Mouse (Mus musculus): ENCODE measurements around the gene Tollip. TPM values are rescaled to one million over a fixed set of nuclear protein-coding genes. Genes with fewer than 3 reads are reported as not detected.

Tollip gene
- polyA plus RNA-seq (2015; fragmentation: Nextera tagmentation; extraction: Ambion mirVana) = 51.1 and 55.5 TPM in 2 replicates

GRCm38 (mm10) chr7:141918407-141918806 is at the start of gene Tollip:
Gene Tollip, minus strand, starts transcription at chr7:141918507.
- ATAC-seq = no peak
- no peak within 1 kb of the TSS for H3K4me2 ChIP-seq (ENCODE audit: low read depth, low read length)
- H3K36me3 ChIP-seq (ENCODE audit: control insufficient read depth, insufficient read depth, low read length) = no peaks in the 10 kb centered on the region
- H3K4me1 ChIP-seq (ENCODE audit: control insufficient read depth, insufficient read depth, low read length) = no peaks in the 10 kb centered on the region
- H3K27ac ChIP-seq (ENCODE audit: low read length) = no peak within 1 kb of the TSS
- no peak within 1 kb of the TSS for H3K4me3 ChIP-seq (ENCODE audit: low read length)
- H3K9ac ChIP-seq (ENCODE audit: low read depth, low read length) = no peak within 1 kb of the TSS
- no peaks in the 10 kb centered on the region for H3K9me3 ChIP-seq (ENCODE audit: control insufficient read depth, low read length)
- 87% methylated on average over 2 of the region's 2 CpGs for WGBS
- H3K27me3 ChIP-seq (replicated peaks; ENCODE audit: control insufficient read depth, insufficient read depth, low read length) = peaks cover 8% of the 10 kb centered on the region; the same call in 1 of the 2 replicates

- no peaks in the 10 kb centered on the region for H3K9me3 ChIP-seq (ENCODE audit: control insufficient read depth, low read length)
- WGBS = 68% methylated on average over 2 of the region's 2 CpGs
- H3K27me3 ChIP-seq (replicated peaks; ENCODE audit: control insufficient read depth, insufficient read depth, low read length) = no peaks in the 10 kb centered on the region
- H3K9ac ChIP-seq (ENCODE audit: low read depth, low read length) = no peak overlapping the region
- no peak overlapping the region for H3K4me3 ChIP-seq (ENCODE audit: low read length)
- no peak overlapping the region for H3K27ac ChIP-seq (ENCODE audit: low read length)
- peak; percentile 59; the same call in 1 of the 2 replicates for ATAC-seq
- no peaks in the 10 kb centered on the region for H3K36me3 ChIP-seq (ENCODE audit: control insufficient read depth, insufficient read depth, low read length)
- H3K4me1 ChIP-seq (ENCODE audit: control insufficient read depth, insufficient read depth, low read length) = no peaks in the 10 kb centered on the region
- no peak overlapping the region for H3K4me2 ChIP-seq (ENCODE audit: low read depth, low read length)
Measured at GRCm38 (mm10) chr7:141966281-141966680, 48.0 kb upstream of the Tollip start.

- Histone ChIP-seq H3K4me3 (ENCODE audit: low read length) (no peak overlapping the region), H3K27ac (ENCODE audit: low read length) (no peak overlapping the region), H3K27me3 (replicated peaks; ENCODE audit: control insufficient read depth, insufficient read depth, low read length) (no peaks in the 10 kb centered on the region), H3K9me3 (ENCODE audit: control insufficient read depth, low read length) (no peaks in the 10 kb centered on the region), H3K9ac (ENCODE audit: low read depth, low read length) (no peak overlapping the region), H3K4me2 (ENCODE audit: low read depth, low read length) (no peak overlapping the region), H3K36me3 (ENCODE audit: control insufficient read depth, insufficient read depth, low read length) (no peaks in the 10 kb centered on the region), H3K4me1 (ENCODE audit: control insufficient read depth, insufficient read depth, low read length) (no peaks in the 10 kb centered on the region)
- ATAC-seq = no peak
- 96% methylated on average over 3 of the region's 3 CpGs for WGBS
Measured at GRCm38 (mm10) chr7:141962521-141962920, 44.2 kb upstream of the Tollip start.

- no peaks in the 10 kb centered on the region for H3K9me3 ChIP-seq (ENCODE audit: control insufficient read depth, low read length)
- H3K4me2 ChIP-seq (ENCODE audit: low read depth, low read length) = no peak overlapping the region
- no peaks in the 10 kb centered on the region for H3K27me3 ChIP-seq (replicated peaks; ENCODE audit: control insufficient read depth, insufficient read depth, low read length)
- ATAC-seq = no peak
- no peak overlapping the region for H3K9ac ChIP-seq (ENCODE audit: low read depth, low read length)
- no peaks in the 10 kb centered on the region for H3K4me1 ChIP-seq (ENCODE audit: control insufficient read depth, insufficient read depth, low read length)
- H3K4me3 ChIP-seq (ENCODE audit: low read length) = no peak overlapping the region
- 83% methylated on average over 3 of the region's 3 CpGs for WGBS
- H3K36me3 ChIP-seq (ENCODE audit: control insufficient read depth, insufficient read depth, low read length) = no peaks in the 10 kb centered on the region
- no peak overlapping the region for H3K27ac ChIP-seq (ENCODE audit: low read length)
Measured at GRCm38 (mm10) chr7:141961491-141961890, 43.2 kb upstream of the Tollip start.

- Histone ChIP-seq H3K27me3 (replicated peaks; ENCODE audit: control insufficient read depth, insufficient read depth, low read length) (no peaks in the 10 kb centered on the region), H3K4me1 (ENCODE audit: control insufficient read depth, insufficient read depth, low read length) (no peaks in the 10 kb centered on the region), H3K4me2 (ENCODE audit: low read depth, low read length) (no peak overlapping the region), H3K9ac (ENCODE audit: low read depth, low read length) (no peak overlapping the region), H3K4me3 (ENCODE audit: low read length) (no peak overlapping the region), H3K9me3 (ENCODE audit: control insufficient read depth, low read length) (no peaks in the 10 kb centered on the region), H3K36me3 (ENCODE audit: control insufficient read depth, insufficient read depth, low read length) (no peaks in the 10 kb centered on the region), H3K27ac (ENCODE audit: low read length) (no peak overlapping the region)
- WGBS = 73% methylated on average over 2 of the region's 2 CpGs
- ATAC-seq = no peak
Measured at GRCm38 (mm10) chr7:141960926-141961325, 42.6 kb upstream of the Tollip start.

GRCm38 (mm10) chr7:141959133-141959532 is 40.8 kb upstream of the Tollip start:
- Histone ChIP-seq H3K27ac (ENCODE audit: low read length) (no peak overlapping the region), H3K9ac (ENCODE audit: low read depth, low read length) (no peak overlapping the region), H3K4me2 (ENCODE audit: low read depth, low read length) (no peak overlapping the region), H3K9me3 (ENCODE audit: control insufficient read depth, low read length) (no peaks in the 10 kb centered on the region), H3K4me1 (ENCODE audit: control insufficient read depth, insufficient read depth, low read length) (no peaks in the 10 kb centered on the region), H3K4me3 (ENCODE audit: low read length) (no peak overlapping the region), H3K27me3 (replicated peaks; ENCODE audit: control insufficient read depth, insufficient read depth, low read length) (0 out of 2 replicates have a peak, but pooled peaks cover 1% of the 10 kb centered on the region), H3K36me3 (ENCODE audit: control insufficient read depth, insufficient read depth, low read length) (no peaks in the 10 kb centered on the region)
- WGBS = 77% methylated on average over 1 of the region's 1 CpGs
- ATAC-seq = no peak

GRCm38 (mm10) chr7:141958211-141958610 is 39.9 kb upstream of the Tollip start:
- Histone ChIP-seq H3K4me3 (ENCODE audit: low read length) (no peak overlapping the region), H3K4me1 (ENCODE audit: control insufficient read depth, insufficient read depth, low read length) (no peaks in the 10 kb centered on the region), H3K36me3 (ENCODE audit: control insufficient read depth, insufficient read depth, low read length) (no peaks in the 10 kb centered on the region), H3K4me2 (ENCODE audit: low read depth, low read length) (no peak overlapping the region), H3K9ac (ENCODE audit: low read depth, low read length) (no peak overlapping the region), H3K27ac (ENCODE audit: low read length) (no peak overlapping the region), H3K9me3 (ENCODE audit: control insufficient read depth, low read length) (no peaks in the 10 kb centered on the region), H3K27me3 (replicated peaks; ENCODE audit: control insufficient read depth, insufficient read depth, low read length) (peaks cover 10% of the 10 kb centered on the region; the same call in 1 of the 2 replicates)
- no peak for ATAC-seq
- WGBS = 76% methylated on average over 2 of the region's 2 CpGs

GRCm38 (mm10) chr7:141957524-141958051 is 39.3 kb upstream of the Tollip start:
- Histone ChIP-seq H3K4me2 (ENCODE audit: low read depth, low read length) (no peak overlapping the region), H3K27me3 (replicated peaks; ENCODE audit: control insufficient read depth, insufficient read depth, low read length) (peaks cover 10% of the 10 kb centered on the region; the same call in 1 of the 2 replicates), H3K36me3 (ENCODE audit: control insufficient read depth, insufficient read depth, low read length) (no peaks in the 10 kb centered on the region), H3K27ac (ENCODE audit: low read length) (no peak overlapping the region), H3K4me1 (ENCODE audit: control insufficient read depth, insufficient read depth, low read length) (no peaks in the 10 kb centered on the region), H3K9me3 (ENCODE audit: control insufficient read depth, low read length) (no peaks in the 10 kb centered on the region), H3K4me3 (ENCODE audit: low read length) (no peak overlapping the region), H3K9ac (ENCODE audit: low read depth, low read length) (no peak overlapping the region)
- ATAC-seq = no peak
- WGBS = 76% methylated on average over 4 of the region's 4 CpGs

GRCm38 (mm10) chr7:141956174-141956566 is 37.9 kb upstream of the Tollip start:
- Histone ChIP-seq H3K9me3 (ENCODE audit: control insufficient read depth, low read length) (peaks cover 3% of the 10 kb centered on the region; the same call in 1 of the 2 replicates), H3K36me3 (ENCODE audit: control insufficient read depth, insufficient read depth, low read length) (no peaks in the 10 kb centered on the region), H3K27ac (ENCODE audit: low read length) (no peak overlapping the region), H3K4me1 (ENCODE audit: control insufficient read depth, insufficient read depth, low read length) (no peaks in the 10 kb centered on the region), H3K9ac (ENCODE audit: low read depth, low read length) (no peak overlapping the region), H3K27me3 (replicated peaks; ENCODE audit: control insufficient read depth, insufficient read depth, low read length) (peaks cover 23% of the 10 kb centered on the region), H3K4me3 (ENCODE audit: low read length) (no peak overlapping the region), H3K4me2 (ENCODE audit: low read depth, low read length) (no peak overlapping the region)
- no peak for ATAC-seq
- 74% methylated on average over 8 of the region's 8 CpGs for WGBS
